Comparison of ENCODE assay signal across 7 mouse cellular contexts in the genomic region with DNA sequence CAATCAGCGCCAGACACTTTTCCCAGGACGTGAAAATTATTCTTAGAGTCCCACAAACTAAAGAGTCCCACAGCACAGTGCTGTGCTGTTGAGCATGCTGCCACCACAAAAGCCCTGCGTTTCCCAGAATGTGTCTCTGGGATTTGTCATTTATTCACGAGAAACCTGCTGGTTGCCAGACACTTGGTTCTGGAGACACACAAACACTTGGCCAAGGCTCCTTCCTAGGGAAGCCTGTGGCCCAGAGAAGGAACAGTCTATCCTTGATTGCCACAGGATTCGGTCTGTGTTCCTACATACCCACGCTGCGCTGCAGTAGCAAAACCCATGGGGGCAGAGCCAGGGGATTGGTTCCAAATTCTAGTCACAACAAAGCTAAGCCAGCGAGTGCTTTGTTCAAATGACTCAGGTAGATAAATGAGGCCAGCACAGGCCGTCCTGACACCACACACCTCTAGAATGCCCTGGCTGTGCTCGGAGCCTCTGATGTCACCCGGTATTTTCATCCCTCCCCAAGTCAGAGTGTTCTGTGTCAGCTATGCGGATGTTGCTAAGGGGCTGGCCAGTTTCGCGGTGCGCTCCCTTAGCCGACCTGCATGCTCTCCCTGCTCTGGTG.
DNase-seq lines count a peak whose midpoint lies in the region; ATAC-seq and TF ChIP-seq lines count a peak whose summit lies in the region.

No protein-coding gene starts in this region.

- no peak overlapping the region for H3K9ac ChIP-seq in limb, embryonic 13.5 days

- H3K4me1 ChIP-seq in limb, embryonic 13.5 days = peaks cover 4% of the 10 kb centered on the region
- peaks cover 19% of the 10 kb centered on the region for H3K4me1 ChIP-seq in limb, embryonic 10.5 days
- peaks cover 57% of the 10 kb centered on the region for H3K4me1 ChIP-seq in hindbrain, embryonic 10.5 days (replicated peaks)
- peaks cover 58% of the 10 kb centered on the region for H3K4me1 ChIP-seq in midbrain, embryonic 10.5 days
- H3K4me1 ChIP-seq in thymus, adult 2 months (replicated peaks; ENCODE audit: control insufficient read depth, insufficient read depth, low read length) = no peaks in the 10 kb centered on the region

- DNase-seq in limb, embryonic 10.5 days (ENCODE audit: low spot score) = no peak
- DNase-seq in fat pad, adult 2 months (ENCODE audit: extremely low read depth, low read depth, low spot score) = peak; percentile 91
- DNase-seq in hindbrain, embryonic 10.5 days (ENCODE audit: low spot score) = no peak
- peak; percentile 31 for DNase-seq in midbrain, embryonic 10.5 days (ENCODE audit: low spot score)
- DNase-seq in thymus, adult 2 months = no peak
- no peak for DNase-seq in urinary bladder, postnatal 36 days (ENCODE audit: low spot score in 2 of 2)

- no peak for TF ChIP-seq CTCF in thymus, adult 2 months (IDR thresholded peaks at IDR 0.05; ENCODE audit: borderline replicate concordance, control insufficient read depth, extremely low read depth, insufficient read depth, low read length, poor library complexity)

- no peak for ATAC-seq in limb, embryonic 13.5 days (ENCODE audit: low FRiP score, low read depth)

- 61% methylated on average over 16 of the region's 16 CpGs for WGBS in limb, embryonic 13.5 days
- WGBS in limb, embryonic 10.5 days = 66% methylated on average over 16 of the region's 16 CpGs
- WGBS in hindbrain, embryonic 10.5 days = 51% methylated on average over 16 of the region's 16 CpGs
- WGBS in midbrain, embryonic 10.5 days = 49% methylated on average over 16 of the region's 16 CpGs
- 70% methylated on average over 16 of the region's 16 CpGs for WGBS in thymus, adult 2 months

- H3K9me3 ChIP-seq in limb, embryonic 13.5 days = no peaks in the 10 kb centered on the region
- no peaks in the 10 kb centered on the region for H3K9me3 ChIP-seq in limb, embryonic 10.5 days (replicated peaks)
- H3K9me3 ChIP-seq in hindbrain, embryonic 10.5 days = peaks cover 7% of the 10 kb centered on the region
- H3K9me3 ChIP-seq in midbrain, embryonic 10.5 days (replicated peaks) = peaks cover 9% of the 10 kb centered on the region; the same call in 1 of the 2 replicates

- TF ChIP-seq POLR2A in thymus, adult 2 months (IDR thresholded peaks at IDR 0.05; ENCODE audit: control insufficient read depth, extremely low read depth, insufficient read depth, low read length, poor library complexity) = no peak

- H3K4me2 ChIP-seq in limb, embryonic 13.5 days (replicated peaks) = peak overlapping the region; percentile 23; the same call in 1 of the 2 replicates

- no peak overlapping the region for H3K27ac ChIP-seq in limb, embryonic 13.5 days
- H3K27ac ChIP-seq in limb, embryonic 10.5 days = no peak overlapping the region
- H3K27ac ChIP-seq in hindbrain, embryonic 10.5 days = peak overlapping the region; percentile 12; the same call in 1 of the 2 replicates
- H3K27ac ChIP-seq in midbrain, embryonic 10.5 days (replicated peaks) = peak overlapping the region; percentile 46
- H3K27ac ChIP-seq in thymus, adult 2 months (ENCODE audit: control insufficient read depth, insufficient read depth, low read length) = no peak overlapping the region

- H3K4me3 ChIP-seq in limb, embryonic 13.5 days = no peak overlapping the region
- no peak overlapping the region for H3K4me3 ChIP-seq in limb, embryonic 10.5 days
- 0 out of 2 replicates have a peak overlapping the region, but pooled peaks have one; percentile 0 for H3K4me3 ChIP-seq in hindbrain, embryonic 10.5 days
- no peak overlapping the region; the same call in 1 of the 2 replicates for H3K4me3 ChIP-seq in midbrain, embryonic 10.5 days
- no peak overlapping the region for H3K4me3 ChIP-seq in thymus, adult 2 months (ENCODE audit: control insufficient read depth, insufficient read depth, low read length)

- peaks cover 20% of the 10 kb centered on the region for H3K27me3 ChIP-seq in limb, embryonic 13.5 days
- H3K27me3 ChIP-seq in limb, embryonic 10.5 days (ENCODE audit: low read depth, poor library complexity, severe bottlenecking) = 0 out of 2 replicates have a peak, but pooled peaks cover 5% of the 10 kb centered on the region
- peaks cover 31% of the 10 kb centered on the region for H3K27me3 ChIP-seq in hindbrain, embryonic 10.5 days (ENCODE audit: insufficient read depth, poor library complexity, severe bottlenecking)
- H3K27me3 ChIP-seq in midbrain, embryonic 10.5 days (ENCODE audit: low read depth, poor library complexity, severe bottlenecking) = peaks cover 51% of the 10 kb centered on the region
- H3K27me3 ChIP-seq in thymus, adult 2 months (ENCODE audit: control insufficient read depth, insufficient read depth, low read length) = no peaks in the 10 kb centered on the region

- no peaks in the 10 kb centered on the region for H3K36me3 ChIP-seq in limb, embryonic 13.5 days
- H3K36me3 ChIP-seq in limb, embryonic 10.5 days = no peaks in the 10 kb centered on the region
- no peaks in the 10 kb centered on the region for H3K36me3 ChIP-seq in hindbrain, embryonic 10.5 days
- no peaks in the 10 kb centered on the region for H3K36me3 ChIP-seq in midbrain, embryonic 10.5 days
- H3K36me3 ChIP-seq in thymus, adult 2 months (ENCODE audit: control insufficient read depth, insufficient read depth, low read length) = no peaks in the 10 kb centered on the region

Comparison
In these comparisons a context has a peak if more than half of its experiments do, and no peak if none do; other contexts are left out.
1. H3K27ac ChIP-seq: peak in hindbrain, embryonic 10.5 days (single experiment) and midbrain, embryonic 10.5 days (single experiment); none in limb, embryonic 13.5 days (single experiment), limb, embryonic 10.5 days (single experiment) and thymus, adult 2 months (single experiment).
2. DNase-seq: peak in fat pad, adult 2 months (single experiment) and midbrain, embryonic 10.5 days (single experiment); none in limb, embryonic 10.5 days (single experiment), hindbrain, embryonic 10.5 days (single experiment), thymus, adult 2 months (single experiment) and urinary bladder, postnatal 36 days (0 of 2).